9 mouse cellular contexts compared by ENCODE assay signal in the genomic region with DNA sequence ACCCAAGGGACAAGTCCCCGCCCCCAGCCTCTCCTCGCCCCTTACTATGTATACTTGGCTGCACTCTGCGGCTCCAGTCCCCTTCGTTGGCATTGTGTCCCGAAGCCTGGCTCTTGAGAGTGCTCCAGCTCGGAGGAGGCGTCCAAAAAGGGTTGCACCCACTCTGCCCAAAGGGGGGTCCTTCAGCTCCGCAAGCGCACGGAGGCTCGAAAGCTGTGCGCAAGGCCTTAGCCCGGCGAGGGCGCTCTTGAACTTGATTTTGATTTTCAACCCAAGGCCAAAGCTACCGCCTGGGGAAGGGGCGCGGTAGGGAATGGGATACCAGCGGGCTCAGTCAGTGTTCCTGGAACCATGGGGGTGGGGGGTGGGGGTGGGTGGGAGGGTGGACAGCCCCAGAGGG. TPM values are rescaled to one million over a fixed set of nuclear protein-coding genes. Genes with fewer than 3 reads are reported as not detected.
DNase-seq lines count a peak whose midpoint lies in the region; ATAC-seq and TF ChIP-seq lines count a peak whose summit lies in the region.
"Had no signal": no experiment of that assay in that cellular context is flagged by ENCODE, and none has a peak within 500 bp of the region (broad histone marks: within the 10 kb centered on the region; RNA-seq: fewer than 3 reads in every experiment).

No protein-coding gene starts in this region.

- H3K27me3 ChIP-seq in ES-Bruce4 (ENCODE audit: control insufficient read depth, insufficient read depth, low read length, poor library complexity, severe bottlenecking), result peaks cover 42% of the 10 kb centered on the region
- H3K27me3 ChIP-seq in forebrain, embryonic 11.5 days (ENCODE audit: control insufficient read depth, insufficient read depth, low read length), result peaks cover 65% of the 10 kb centered on the region
- H3K27me3 ChIP-seq in hindbrain, postnatal 0 days (ENCODE audit: insufficient read depth, low read length), result peaks cover 11% of the 10 kb centered on the region
- H3K27me3 ChIP-seq in liver, embryonic 14.5 days (ENCODE audit: control insufficient read depth, insufficient read depth, low read length), result peaks cover 74% of the 10 kb centered on the region
- peaks cover 65% of the 10 kb centered on the region for H3K27me3 ChIP-seq in neural tube, embryonic 12.5 days (replicated peaks)

- peak; percentile 51 for TF ChIP-seq CTCF in ES-Bruce4 (IDR thresholded peaks at IDR 0.05; ENCODE audit: low read depth, low read length)
- peak; percentile 65 for TF ChIP-seq CTCF in hindbrain, postnatal 0 days (IDR thresholded peaks at IDR 0.05; ENCODE audit: low read depth)
- peak; percentile 18 for TF ChIP-seq CTCF in liver, embryonic 14.5 days (IDR thresholded peaks at IDR 0.05; ENCODE audit: low read depth)

- no peaks in the 10 kb centered on the region for H3K36me3 ChIP-seq in ES-Bruce4 (ENCODE audit: control insufficient read depth, insufficient read depth, low read length, poor library complexity, severe bottlenecking)
- H3K36me3 ChIP-seq in forebrain, embryonic 11.5 days (ENCODE audit: control insufficient read depth, insufficient read depth, low read length), result no peaks in the 10 kb centered on the region
- no peaks in the 10 kb centered on the region for H3K36me3 ChIP-seq in hindbrain, postnatal 0 days (ENCODE audit: insufficient read depth, low read length)
- H3K36me3 ChIP-seq in liver, embryonic 14.5 days (replicated peaks; ENCODE audit: control insufficient read depth, insufficient read depth, low read depth), result no peaks in the 10 kb centered on the region
- no peaks in the 10 kb centered on the region for H3K36me3 ChIP-seq in neural tube, embryonic 12.5 days

- peak overlapping the region; percentile 95 for H3K4me2 ChIP-seq in forebrain, embryonic 11.5 days (ENCODE audit: low read depth, low read length, severe bottlenecking)
- peak overlapping the region; percentile 91 for H3K4me2 ChIP-seq in hindbrain, postnatal 0 days (ENCODE audit: low read depth, low read length)
- H3K4me2 ChIP-seq in liver, embryonic 14.5 days (ENCODE audit: low read depth), result no peak overlapping the region
- peak overlapping the region; percentile 89 for H3K4me2 ChIP-seq in neural tube, embryonic 12.5 days (replicated peaks)

- no peaks in the 10 kb centered on the region for H3K4me1 ChIP-seq in ES-Bruce4 (ENCODE audit: control insufficient read depth, insufficient read depth, low read length)
- peaks cover 35% of the 10 kb centered on the region; the same call in 1 of the 2 replicates for H3K4me1 ChIP-seq in forebrain, embryonic 11.5 days (replicated peaks; ENCODE audit: control insufficient read depth, insufficient read depth, low read length)
- peaks cover 16% of the 10 kb centered on the region for H3K4me1 ChIP-seq in hindbrain, postnatal 0 days (ENCODE audit: insufficient read depth, low read length)
- no peaks in the 10 kb centered on the region for H3K4me1 ChIP-seq in liver, embryonic 14.5 days (replicated peaks; ENCODE audit: control insufficient read depth in 2 of 2, insufficient read depth in 2 of 2, low read length in 1 of 2)
- H3K4me1 ChIP-seq in neural tube, embryonic 12.5 days, result peaks cover 52% of the 10 kb centered on the region

- TF ChIP-seq EP300 in ES-Bruce4 (IDR thresholded peaks at IDR 0.05; ENCODE audit: insufficient read depth, low read depth, low read length), result no peak
- TF ChIP-seq EP300 in liver, embryonic 14.5 days (IDR thresholded peaks at IDR 0.05; ENCODE audit: low read depth), result no peak

- DNase-seq in CD4-positive, CD25-positive, alpha-beta regulatory T cell, adult 2 months (ENCODE audit: low read depth, low spot score), result peak; percentile 57
- DNase-seq in forebrain, embryonic 11.5 days (ENCODE audit: low spot score), result peak; percentile 80
- DNase-seq in hindbrain, postnatal 0 days (ENCODE audit: low spot score), result peak; percentile 92
- no peak for DNase-seq in liver, embryonic 14.5 days (ENCODE audit: low read depth in 3 of 3, low spot score in 3 of 3)
- DNase-seq in ovary, adult 18-20 months (ENCODE audit: low spot score), result no peak

- 2% methylated on average over 19 of the region's 19 CpGs for WGBS in forebrain, embryonic 11.5 days
- 0% methylated on average over 19 of the region's 19 CpGs for WGBS in hindbrain, postnatal 0 days
- 2% methylated on average over 19 of the region's 19 CpGs for WGBS in liver, embryonic 14.5 days (ENCODE audit: insufficient replicate concordance)
- WGBS in neural tube, embryonic 12.5 days, result 1% methylated on average over 19 of the region's 19 CpGs

- peak overlapping the region; percentile 23; the same call in 1 of the 2 replicates for H3K4me3 ChIP-seq in ES-Bruce4 (ENCODE audit: low read depth, low read length)
- H3K4me3 ChIP-seq in forebrain, embryonic 11.5 days (ENCODE audit: low read depth, low read length), result peak overlapping the region; percentile 57
- H3K4me3 ChIP-seq in hindbrain, postnatal 0 days (ENCODE audit: low read length), result peak overlapping the region; percentile 56
- no peak overlapping the region for H3K4me3 ChIP-seq in liver, embryonic 14.5 days (ENCODE audit: insufficient read depth in 1 of 2, low read depth in 2 of 2, low read length in 2 of 2)
- peak overlapping the region; percentile 63 for H3K4me3 ChIP-seq in neural tube, embryonic 12.5 days

- no peaks in the 10 kb centered on the region for H3K9me3 ChIP-seq in ES-Bruce4 (replicated peaks; ENCODE audit: control insufficient read depth, insufficient read depth, low read length, poor library complexity, severe bottlenecking)
- H3K9me3 ChIP-seq in forebrain, embryonic 11.5 days (ENCODE audit: control insufficient read depth, low read length), result no peaks in the 10 kb centered on the region
- no peaks in the 10 kb centered on the region for H3K9me3 ChIP-seq in hindbrain, postnatal 0 days (ENCODE audit: low read length)
- no peaks in the 10 kb centered on the region for H3K9me3 ChIP-seq in liver, embryonic 14.5 days (ENCODE audit: control insufficient read depth, low read length)
- no peaks in the 10 kb centered on the region for H3K9me3 ChIP-seq in neural tube, embryonic 12.5 days
- H3K9me3 ChIP-seq: megakaryocyte, embryonic 14.5 days had no signal

- no peak for TF ChIP-seq POLR2A in ES-Bruce4 (IDR thresholded peaks at IDR 0.05; ENCODE audit: insufficient read depth, low read length)

- ATAC-seq in CD4-positive, CD25-positive, alpha-beta regulatory T cell, adult 4 months, result no peak
- ATAC-seq in forebrain, embryonic 11.5 days (replicated peaks; ENCODE audit: low FRiP score), result no peak
- peak; percentile 45; the same call in 1 of the 2 replicates for ATAC-seq in hindbrain, postnatal 0 days
- ATAC-seq in liver, embryonic 14.5 days (ENCODE audit: insufficient read depth), result no peak
- ATAC-seq in neural tube, embryonic 12.5 days (ENCODE audit: low FRiP score, low read depth), result no peak

- H3K9ac ChIP-seq in ES-Bruce4 (ENCODE audit: low read depth, poor library complexity, severe bottlenecking), result no peak overlapping the region
- no peak overlapping the region for H3K9ac ChIP-seq in forebrain, embryonic 11.5 days (ENCODE audit: low read length)
- peak overlapping the region; percentile 68 for H3K9ac ChIP-seq in hindbrain, postnatal 0 days (replicated peaks; ENCODE audit: low read length)
- no peak overlapping the region for H3K9ac ChIP-seq in liver, embryonic 14.5 days (replicated peaks)
- H3K9ac ChIP-seq in neural tube, embryonic 12.5 days, result peak overlapping the region; percentile 79

- no peak overlapping the region for H3K27ac ChIP-seq in ES-Bruce4 (ENCODE audit: insufficient read depth, low read length)
- H3K27ac ChIP-seq in forebrain, embryonic 11.5 days (ENCODE audit: low read depth, low read length), result no peak overlapping the region
- H3K27ac ChIP-seq in hindbrain, postnatal 0 days, result no peak overlapping the region
- no peak overlapping the region for H3K27ac ChIP-seq in liver, embryonic 14.5 days
- no peak overlapping the region for H3K27ac ChIP-seq in neural tube, embryonic 12.5 days

RNA-seq across cellular contexts. Expression of gene Elfn1, which starts 0.5 kb away (rescaled TPM):
- not detected for polyA plus RNA-seq in CD4-positive, CD25-positive, alpha-beta regulatory T cell, adult 4 months (2017; shearing (Covaris generic))
- polyA plus RNA-seq in ES-Bruce4 (2011; ENCODE audit: insufficient read depth, insufficient read length, low read depth, missing spikeins), result 0.15 and 0.29 TPM in 2 replicates
- polyA plus RNA-seq in forebrain, embryonic 11.5 days (2014; fragmentation: Nextera tagmentation; extraction: Ambion mirVana), result 0.52 and 0.93 TPM in 2 replicates
- 26.0 and 45.1 TPM in 2 replicates for total RNA-seq in hindbrain, postnatal 0 days (2014; rRNA removed)
- 2.3 and 3.3 TPM in 2 replicates for polyA plus RNA-seq in hindbrain, postnatal 0 days (2015; fragmentation: Nextera tagmentation; extraction: Ambion mirVana)
- polyA plus RNA-seq in liver, embryonic 14.5 days (2012; rRNA removed), result 0.09 and 0.16 TPM in 2 replicates
- 0.04 TPM in 1 of 2 replicates, not detected in the other for polyA plus RNA-seq in liver, embryonic 14.5 days (2014; fragmentation: Nextera tagmentation; extraction: Ambion mirVana)
- 2.6 TPM in 2 replicates for polyA plus RNA-seq in neural tube, embryonic 12.5 days (2016; fragmentation: Nextera tagmentation; extraction: Ambion mirVana)

Comparison
In these comparisons a context has a peak if more than half of its experiments do, and no peak if none do; other contexts are left out.
1. DNase-seq: peak in CD4-positive, CD25-positive, alpha-beta regulatory T cell, adult 2 months (single experiment), forebrain, embryonic 11.5 days (single experiment) and hindbrain, postnatal 0 days (single experiment); none in liver, embryonic 14.5 days (0 of 3) and ovary, adult 18-20 months (single experiment).
2. H3K4me3 ChIP-seq: peak in ES-Bruce4 (single experiment), forebrain, embryonic 11.5 days (single experiment), hindbrain, postnatal 0 days (single experiment) and neural tube, embryonic 12.5 days (single experiment); none in liver, embryonic 14.5 days (0 of 2).
3. H3K9ac ChIP-seq: peak in hindbrain, postnatal 0 days (single experiment) and neural tube, embryonic 12.5 days (single experiment); none in ES-Bruce4 (single experiment), forebrain, embryonic 11.5 days (single experiment) and liver, embryonic 14.5 days (single experiment).
4. Peak in every context shown above with its lines, with median percentiles within 50 percentile points of each other: CTCF ChIP-seq.